Mouse (Mus musculus) kidney, adult 18-20 months (tissue): Measurements from ENCODE around the gene Hspbp1.

ENCODE experiments used
- DNase-seq: peaks from one replicate; pipeline ENCODE4 v3.0.0; 2021

The Hspbp1 gene

DNA sequence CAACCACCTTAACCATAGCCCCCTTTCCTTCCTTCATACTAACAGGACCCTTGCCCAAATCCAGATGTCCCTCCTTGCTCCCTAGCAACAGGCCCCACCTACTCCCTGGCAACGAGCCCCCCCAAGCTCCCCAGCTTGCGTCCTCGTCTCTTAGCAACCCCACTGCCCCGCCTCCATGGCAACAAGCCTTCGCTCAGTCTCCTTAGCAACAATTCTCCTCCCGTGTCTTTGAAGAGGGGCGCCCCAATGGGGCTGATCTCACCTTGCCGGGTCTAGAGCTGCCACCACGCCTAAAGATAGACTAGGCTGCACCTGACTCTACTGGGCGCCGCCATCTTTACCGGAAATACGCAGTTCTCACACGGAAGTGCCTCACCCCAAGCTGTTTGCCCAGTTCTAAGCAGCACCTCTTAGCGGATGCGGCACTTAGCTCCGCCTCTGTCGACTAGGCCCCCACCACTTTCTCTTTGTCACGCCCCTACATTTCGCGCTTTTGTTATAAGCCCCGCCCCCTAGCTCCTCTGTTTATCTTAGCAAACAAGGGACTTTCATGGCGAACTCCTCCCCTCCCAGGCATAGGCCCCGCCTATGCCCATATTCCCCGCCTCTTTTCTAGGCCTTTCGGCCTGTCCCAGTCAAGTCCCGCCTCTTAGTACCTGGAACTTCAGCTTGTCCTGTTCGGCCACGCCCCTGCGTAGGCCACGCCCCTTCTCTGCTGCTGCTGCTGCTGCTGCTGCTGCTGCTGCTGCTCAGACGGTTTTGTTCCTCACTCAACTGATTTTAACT lies at the start of gene Hspbp1:
Hspbp1 (minus strand) TSS at position 437 of the 786 bp plus-strand sequence.
- DNase-seq, result peak; percentile 96

DNA sequence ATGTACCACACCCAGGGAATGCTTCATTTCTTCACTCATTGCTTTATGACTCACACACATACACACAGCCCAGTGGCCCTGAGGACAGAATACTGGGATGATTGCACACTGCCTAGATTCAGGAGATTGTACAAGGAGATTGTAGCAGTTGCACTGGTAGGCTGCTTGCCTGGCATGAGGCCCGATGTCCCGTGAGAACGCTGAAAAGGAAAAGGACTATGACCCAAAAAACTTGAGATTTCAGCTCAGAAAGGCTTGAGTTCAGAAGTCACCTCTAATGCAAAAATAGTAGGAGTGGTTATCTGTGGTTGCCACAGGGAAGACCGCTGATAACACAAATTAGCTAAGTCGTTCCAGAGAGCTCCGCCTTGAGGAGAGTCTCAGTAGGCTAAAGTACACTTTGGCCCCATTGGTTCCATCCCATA lies 48.1 kb upstream of the Hspbp1 start:
- DNase-seq, result peak; percentile 44

DNA sequence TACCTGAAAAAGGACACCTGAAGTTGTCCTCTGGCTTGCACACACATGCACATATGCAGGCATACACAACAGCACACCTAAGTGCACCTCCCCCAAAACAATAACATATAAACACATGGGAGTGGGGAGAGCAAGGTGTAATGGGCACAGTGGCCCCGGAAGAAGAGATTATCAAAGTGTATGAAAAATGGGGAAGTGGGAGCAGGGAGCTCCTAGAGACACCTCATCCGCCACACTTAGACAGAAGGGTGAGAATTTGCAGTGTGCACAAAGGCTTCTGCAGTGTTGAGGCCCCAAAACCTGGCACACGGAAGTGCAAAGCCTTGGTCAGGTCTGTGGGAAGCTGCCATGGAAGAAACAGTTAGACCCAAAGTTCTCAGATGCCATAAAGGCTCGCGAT lies 46.2 kb upstream of the Hspbp1 start:
- no peak for DNase-seq

DNA sequence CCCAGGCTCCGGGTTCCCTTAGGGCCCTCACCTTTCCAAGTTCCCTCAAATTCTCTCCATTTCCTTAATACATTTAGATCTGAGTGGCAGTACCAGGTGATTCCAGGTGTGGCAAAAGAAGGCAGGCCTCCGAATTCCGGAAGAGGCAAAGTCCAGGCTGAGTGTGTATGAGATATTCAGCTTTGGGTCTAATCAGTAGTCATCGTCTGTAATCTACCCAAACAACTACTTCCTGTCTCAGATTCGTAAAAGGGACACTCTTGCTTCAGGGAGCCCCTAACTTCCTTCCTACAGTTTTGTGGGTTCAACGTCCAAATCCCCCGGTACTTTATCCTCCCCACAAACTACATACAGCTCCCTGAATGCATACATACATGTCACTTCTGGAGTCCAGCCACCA lies 40.3 kb upstream of the Hspbp1 start, which contains the start of gene Tmem150b:
Tmem150b (minus strand) TSS at position 81 of the 400 bp plus-strand sequence.
- no peak for DNase-seq

DNA sequence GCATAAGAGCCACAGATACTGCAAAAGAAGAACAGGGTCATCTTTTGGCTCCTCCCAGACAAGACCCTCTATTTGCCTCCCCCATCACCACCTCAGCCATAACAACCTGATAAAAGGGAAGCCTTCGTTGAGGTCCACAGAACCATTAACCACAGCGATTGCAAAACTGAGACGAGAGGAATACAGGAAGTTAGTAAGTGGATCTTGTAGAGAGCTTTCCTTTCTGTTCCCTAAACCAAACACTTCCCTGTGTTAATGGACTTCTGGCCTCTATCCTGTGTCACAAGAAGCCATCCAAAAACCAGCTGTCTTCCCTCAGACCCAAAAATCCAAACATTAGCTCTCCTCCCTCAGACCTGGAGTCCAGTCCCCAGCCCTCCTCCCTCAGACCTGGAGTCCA lies 39.5 kb upstream of the Hspbp1 start:
- no peak for DNase-seq

DNA sequence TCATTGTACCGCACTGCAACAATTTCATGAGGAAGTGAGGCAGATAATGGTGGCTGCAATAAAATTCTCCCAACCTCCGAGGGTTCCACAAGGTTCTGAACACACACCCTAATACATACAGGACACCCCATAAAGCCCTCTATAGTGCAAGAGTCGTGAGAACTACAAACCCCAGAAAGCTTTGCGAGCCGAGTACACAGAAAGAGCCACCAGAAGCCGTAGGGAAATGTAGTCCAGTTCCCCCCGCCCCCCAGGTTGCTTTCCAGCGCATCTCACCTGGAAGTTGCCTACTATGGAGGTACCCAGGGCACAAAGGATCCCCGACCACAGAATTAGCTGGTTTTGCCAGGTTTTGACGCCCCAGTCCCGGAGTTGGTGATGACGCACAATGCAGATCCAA lies 38.6 kb upstream of the Hspbp1 start:
- DNase-seq, result peak; percentile 21

DNA sequence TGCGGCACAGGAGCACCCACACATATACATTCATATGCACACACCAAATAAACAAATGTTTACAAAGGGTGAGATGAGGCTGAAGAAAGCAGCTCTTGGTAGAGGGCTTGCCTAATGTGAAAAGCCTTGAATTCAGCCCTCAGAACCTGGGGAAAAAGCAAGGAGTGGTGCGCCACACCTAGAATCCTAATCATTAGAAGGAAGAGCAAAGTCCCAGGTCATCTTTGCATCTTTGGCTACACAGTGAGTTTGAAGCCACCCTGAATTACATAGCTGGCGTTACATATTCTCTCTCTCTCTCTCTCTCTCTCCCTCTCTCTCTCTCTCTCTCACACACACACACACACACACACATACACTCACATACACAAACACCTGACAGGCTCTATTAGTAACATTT lies 34.4 kb upstream of the Hspbp1 start:
- DNase-seq, result no peak

DNA sequence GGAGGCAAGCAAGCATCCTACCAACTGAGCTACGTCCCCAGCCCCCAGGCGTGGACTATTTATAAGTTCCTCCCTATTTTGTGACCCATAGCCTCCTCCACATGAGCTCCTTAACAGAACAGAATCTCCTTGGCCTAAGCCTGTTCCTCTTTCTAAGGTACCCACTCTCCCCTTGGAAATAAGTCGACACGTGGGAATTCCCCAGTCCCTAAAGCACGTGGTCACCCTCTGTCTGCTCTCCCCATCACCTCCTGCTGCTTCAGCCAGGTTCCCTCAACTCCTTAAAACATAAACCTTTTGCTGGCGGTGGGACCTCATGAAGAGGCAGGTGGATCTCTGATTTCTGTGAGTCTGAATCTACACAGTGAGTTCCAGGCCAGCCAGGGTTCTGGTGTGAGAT lies 32.1 kb upstream of the Hspbp1 start:
- DNase-seq, result no peak

DNA sequence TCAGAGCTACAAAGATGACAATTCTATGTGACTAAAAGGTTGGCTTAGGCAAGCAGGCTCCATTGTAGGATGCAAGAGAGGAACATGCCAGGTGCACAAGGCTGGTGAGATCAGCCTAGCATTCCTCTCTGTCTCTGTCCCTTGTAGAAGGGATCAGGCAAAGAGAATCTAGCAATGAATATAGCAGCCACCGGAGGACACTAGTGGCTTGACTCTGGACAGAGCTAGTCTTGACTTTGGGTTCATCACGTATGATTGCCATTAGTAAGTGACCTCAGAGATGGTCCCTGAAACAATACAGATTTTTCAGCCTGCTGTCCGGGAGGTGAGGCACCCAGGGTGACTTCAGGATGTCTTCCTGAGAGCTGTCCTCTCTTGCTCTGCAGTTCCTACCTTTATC lies 27.7 kb upstream of the Hspbp1 start:
- no peak for DNase-seq

DNA sequence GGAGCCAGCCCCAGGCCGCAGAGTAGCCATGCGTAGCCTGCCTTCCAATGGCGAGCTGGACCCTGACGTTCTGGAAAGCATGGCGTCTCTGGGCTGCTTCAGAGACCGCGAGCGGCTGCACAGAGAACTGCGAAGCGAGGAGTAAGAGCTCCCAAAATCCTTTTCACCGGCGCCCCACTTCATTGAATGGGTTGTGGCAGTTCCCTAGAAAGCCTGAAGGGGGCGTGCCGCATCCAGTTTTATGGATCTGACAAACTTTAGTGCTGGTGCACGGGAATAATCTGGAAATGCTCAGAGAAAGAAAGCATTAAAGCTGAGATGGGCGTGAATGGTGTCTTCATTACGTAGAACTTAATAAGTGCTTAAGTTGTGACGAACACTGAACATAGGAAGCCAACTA lies 20.2 kb upstream of the Hspbp1 start:
- peak; percentile 54 for DNase-seq

DNA sequence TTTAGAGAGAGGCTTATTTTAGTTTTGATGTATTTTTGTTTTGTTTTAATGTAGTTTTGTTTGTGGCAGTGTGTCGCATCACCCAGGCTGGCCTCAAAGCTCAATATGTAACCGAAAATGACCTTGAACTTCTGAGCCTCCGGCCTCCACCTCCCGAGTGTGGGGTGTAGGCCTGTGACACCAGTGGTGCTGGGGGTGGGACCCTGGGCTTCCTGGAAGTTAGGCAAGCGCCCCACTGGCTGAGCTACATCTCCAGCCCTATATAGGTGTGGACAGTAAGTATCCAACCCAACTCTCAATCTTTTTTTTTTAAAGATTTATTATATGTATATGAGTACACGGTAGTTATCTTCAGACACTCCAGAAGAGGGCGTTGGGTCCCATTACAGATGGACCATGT lies 18.3 kb upstream of the Hspbp1 start:
- DNase-seq, result no peak

DNA sequence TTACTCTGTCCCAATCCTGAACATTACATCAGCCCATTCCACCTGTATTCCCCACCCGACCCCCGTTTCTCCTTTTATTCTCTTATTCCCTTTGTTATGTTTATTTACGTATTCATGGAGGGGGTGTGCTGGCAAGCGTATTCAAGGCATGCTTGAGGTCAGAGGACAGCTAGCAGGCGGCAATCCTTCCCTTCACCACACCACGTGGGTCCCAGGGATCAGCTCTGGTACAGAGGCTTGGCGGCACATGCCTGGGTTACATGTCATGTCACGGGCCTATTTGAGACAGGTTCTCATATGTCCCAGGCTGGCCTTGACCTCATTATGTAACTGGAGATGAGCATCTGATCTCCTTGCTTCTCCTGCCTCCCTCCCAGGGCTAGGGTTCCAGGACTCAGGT lies 17.5 kb upstream of the Hspbp1 start:
- DNase-seq, result no peak

DNA sequence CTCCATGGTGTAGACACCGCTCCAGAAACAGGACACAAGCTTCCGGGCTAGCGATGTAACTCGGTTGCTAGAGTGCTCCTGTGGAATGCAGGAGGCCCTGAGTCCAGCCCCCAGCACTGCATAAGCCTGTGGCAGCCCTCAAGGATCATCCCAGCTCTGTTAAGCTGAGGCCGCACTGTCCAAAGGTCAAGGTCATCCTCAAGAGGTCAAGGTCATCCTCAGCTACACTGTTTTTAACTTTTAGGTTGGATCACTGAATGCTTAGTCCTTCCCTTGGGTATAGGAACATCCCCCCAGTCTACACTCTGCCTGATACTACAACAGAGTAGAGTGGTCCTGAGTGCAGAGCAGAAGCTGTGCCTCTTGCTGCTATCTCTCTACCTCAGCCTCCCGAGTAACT lies 8.1 kb upstream of the Hspbp1 start:
- DNase-seq, result no peak

DNA sequence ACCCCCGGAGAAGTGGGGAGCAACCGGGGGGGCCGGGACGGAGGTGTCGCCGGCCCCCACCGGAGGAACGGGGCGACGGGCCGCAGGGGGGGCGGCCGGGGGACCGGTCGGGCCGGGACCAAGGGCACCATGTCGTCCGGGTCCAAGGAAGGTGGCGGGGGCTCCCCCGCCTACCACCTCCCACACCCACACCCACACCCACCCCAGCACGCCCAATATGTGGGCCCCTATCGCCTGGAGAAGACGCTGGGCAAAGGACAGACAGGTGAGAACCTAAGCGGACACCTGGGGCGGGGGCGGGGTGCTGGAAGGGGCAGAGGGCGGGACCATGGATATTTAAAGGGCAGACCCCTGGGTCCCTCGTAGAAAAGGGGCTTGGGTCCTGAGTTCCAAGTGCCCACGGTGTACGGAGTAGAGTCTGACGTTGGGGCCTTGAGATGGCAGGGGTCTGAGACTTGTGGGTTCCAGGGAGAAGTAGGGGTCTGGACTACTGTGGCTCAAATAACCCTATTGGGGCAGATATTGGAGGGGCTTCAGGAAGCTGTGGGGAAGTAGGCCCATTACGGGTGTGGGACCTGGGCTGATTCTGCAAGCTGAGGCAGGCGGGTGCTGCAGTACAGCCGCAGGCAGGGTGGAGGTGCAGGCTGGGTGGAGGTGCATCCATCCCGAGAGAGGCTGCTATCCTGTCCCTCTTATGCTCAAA lies 6.2 kb upstream of the Hspbp1 start:
- DNase-seq, result no peak

DNA sequence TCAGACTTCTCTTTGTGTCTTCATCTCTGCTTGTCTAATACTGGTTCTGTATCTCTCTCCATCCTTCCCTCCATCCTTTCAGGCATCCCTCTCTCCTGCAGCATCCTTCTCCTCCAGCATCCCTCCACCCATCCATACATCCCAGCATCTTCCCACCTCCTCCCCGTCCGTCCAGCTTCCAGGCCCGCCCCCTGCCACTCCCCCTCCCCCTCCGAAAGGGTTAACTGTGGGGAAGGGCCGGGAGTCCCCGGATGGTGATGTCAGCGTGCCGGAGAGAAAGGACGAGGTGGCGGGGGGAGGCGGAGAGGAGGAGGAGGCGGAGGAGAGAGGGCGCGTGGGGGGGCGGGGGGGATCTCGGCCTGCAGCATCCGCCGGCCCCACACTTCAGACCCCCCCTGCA lies 5.5 kb upstream of the Hspbp1 start, which contains the start of gene Brsk1:
Brsk1 (plus strand) TSS at position 218 of the 400 bp plus-strand sequence.
- no peak for DNase-seq

DNA sequence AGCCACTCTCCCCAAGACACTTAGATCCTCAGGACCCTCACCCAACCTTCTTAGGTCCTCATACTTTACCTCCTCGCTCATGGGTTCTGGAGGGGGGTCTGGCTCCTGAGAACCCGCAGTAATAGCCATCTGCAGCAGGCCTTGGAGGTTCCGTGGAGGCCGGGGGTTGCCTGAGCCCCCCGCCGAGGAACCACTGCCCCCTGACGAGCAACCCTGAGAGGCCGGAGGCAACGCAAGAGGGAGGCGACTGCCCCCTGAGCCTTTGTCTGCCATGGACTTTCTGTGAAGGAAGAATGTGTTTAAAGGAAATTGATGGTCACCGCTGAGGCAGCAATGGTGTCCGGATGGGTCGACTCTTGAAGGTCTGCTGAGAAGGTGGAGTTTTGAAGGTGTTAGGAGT lies 665 bp downstream of the Hspbp1 start:
- no peak for DNase-seq

DNA sequence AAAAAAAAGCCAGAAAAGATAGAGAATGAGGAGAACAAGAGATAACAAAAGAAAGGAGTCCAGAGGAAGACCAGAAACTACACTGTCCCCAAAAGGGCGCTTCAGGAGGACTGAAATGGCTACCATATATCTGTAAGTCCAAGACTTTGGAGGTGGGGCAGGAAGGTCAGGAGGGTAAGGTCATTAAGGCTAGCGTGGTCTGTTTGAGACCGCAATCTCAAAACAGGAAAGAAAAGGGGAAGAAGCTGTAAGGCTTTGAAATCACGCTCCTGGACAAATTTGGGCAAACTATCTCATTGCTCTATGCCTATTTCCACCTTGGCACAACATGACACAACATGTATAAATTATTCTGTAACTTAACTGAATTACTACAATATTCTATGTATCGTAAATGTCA lies 1.6 kb downstream of the Hspbp1 start:
- no peak for DNase-seq

DNA sequence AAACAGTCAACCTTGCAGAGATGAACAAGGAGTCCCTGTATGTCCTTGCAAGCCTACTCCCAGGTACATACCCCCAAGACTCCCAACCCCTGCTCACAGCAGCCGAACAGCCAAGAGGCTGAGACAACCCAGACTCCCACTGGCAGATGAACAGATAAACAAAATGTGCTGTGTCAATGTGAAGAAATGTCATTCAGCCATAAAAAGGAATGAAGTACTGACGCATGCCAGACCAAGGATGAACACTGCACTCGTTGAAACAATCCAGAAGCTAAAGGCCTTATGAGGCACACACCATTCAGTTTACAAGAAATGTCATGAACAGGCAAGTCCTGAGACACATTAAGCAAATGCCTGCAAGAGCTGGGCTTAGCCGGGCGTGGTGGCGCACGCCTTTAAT lies 9.7 kb downstream of the Hspbp1 start:
- DNase-seq, result no peak

DNA sequence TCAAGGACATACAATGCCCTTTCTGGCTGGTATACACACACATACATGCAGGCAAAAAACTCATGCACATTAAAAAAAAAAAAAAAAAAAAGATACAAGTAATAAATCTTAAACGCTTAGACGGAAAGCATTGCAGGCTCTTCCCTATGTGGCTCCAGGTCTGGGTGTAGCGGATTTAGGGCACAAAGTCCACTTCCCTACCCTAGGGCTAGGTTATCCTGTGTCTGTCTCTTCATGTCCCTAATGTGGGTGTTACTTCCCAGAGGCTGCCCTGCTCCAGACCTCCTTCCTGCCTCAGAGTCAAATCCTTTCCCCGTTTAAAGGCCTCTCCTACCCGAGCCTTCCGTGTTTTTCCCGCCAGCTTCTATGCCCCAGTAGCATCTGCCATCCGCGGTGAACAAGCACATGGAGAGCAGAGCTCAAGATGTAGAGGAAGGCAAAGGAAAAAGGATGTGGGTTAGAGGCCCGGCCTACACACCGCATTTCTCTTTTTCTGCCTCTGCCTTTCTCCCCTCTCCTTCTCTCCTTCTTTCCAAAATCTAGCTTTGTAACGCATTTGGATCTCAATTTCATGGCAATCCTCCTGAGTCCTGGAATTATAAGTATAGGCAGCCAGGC lies 10.6 kb downstream of the Hspbp1 start:
- no peak for DNase-seq

DNA sequence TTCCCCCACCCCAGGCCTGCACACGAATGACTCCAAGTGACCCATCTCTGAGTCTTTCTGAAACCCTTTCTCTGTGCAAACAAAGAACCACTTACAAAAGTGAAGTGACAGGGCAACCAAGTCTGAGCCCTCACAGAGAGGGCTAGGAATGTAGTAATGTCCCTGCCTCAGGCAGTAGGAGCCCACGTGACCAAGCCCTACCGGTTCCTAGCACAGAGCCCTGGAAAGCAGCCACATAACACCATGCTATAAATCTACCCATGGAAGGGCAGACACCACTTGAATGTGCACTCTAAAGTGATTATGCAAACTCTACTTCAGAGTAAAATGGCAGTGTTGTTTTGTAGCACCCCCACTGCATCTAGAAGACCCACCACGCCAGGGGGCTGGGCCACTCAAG lies 12.9 kb downstream of the Hspbp1 start:
- DNase-seq, result peak; percentile 34

DNA sequence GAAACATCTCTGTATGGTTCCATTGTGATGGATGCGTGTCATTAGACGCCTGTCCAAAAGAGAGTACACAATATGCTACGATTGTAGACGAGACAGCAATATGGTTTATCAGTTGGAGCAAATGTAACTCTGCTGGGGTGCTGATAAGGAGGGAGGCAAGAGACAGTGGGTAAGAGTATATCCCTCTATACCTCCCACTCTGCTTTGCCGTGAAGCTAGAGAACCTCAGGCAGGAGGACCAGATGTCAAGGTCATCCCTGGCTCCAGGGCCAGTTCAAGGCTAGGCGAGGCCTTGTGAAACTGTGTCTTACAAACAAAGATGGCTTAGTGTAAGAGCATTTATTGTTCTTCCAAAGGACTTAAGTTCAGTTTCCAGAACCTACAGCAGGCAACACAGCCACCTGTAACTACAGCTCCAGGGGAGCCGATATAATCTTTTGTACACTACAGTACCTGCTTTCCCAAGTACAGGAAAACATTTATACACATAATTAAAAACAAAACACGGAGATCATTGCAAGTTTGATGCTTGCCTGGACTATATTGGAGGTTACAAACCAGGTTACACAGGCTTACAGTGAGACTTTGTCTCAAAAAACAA lies 14.1 kb downstream of the Hspbp1 start:
- DNase-seq, result no peak

DNA sequence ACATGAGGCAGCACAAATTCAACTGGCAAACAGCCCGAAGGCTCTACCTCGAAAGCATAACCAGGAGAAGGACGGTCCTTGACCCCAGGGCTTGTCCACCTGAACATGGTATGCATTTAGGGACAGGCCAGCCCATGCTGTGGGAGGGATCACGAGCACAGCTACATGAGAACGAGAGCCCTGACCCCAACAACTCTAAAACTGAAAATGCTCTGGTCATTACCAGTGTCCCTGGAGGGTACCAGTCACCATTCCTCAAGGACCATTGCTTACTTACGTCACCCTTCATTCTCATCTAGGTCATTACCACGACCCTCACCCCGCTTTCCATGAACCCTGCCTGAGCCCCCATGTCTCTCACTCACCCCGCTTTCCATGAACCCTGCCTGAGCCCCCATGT lies 15.7 kb downstream of the Hspbp1 start:
- no peak for DNase-seq

DNA sequence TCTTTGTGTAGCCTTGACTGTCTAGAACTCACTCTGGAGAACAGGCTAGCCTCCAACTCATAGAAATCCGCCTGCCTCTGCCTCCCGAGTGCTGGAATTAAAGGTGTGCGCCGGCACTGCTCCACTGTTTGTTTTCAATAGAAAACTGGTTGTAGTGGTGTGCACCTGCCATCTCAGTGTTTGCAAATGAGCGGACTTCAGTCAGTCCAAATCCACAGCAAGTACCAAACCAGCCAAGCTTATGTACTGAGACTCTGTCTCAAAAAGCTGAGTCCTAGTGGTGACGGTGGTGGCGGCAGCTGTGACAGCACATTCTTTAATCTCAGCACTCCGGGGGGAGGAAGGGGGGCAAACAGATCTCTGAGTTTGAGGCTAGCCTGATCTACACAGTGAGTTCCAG lies 16.4 kb downstream of the Hspbp1 start:
- DNase-seq, result no peak

DNA sequence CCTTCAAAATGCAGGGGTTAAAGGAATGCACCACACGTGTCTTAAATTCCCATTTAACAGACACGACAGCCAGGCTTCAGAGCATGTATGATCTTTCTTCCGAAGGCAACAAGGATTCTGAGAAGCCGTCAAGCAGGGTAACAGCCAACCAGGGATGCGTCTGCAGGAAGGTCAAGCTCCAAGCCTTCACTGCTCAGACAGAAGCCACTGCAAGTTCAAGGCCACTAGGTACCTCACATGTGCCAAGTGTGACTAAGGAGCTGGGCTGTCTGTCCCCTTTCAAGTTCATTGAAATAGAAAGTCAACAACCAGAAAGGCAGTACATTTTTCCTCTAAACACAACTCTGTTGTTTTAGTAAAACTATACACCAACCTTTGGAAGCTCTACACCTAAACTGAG lies 18.0 kb downstream of the Hspbp1 start:
- no peak for DNase-seq
